Mouse (Mus musculus) adrenal gland, postnatal 10 days (tissue): ENCODE data around the gene Jakmip3. TPM values are rescaled to one million over a fixed set of nuclear protein-coding genes. Genes with fewer than 3 reads are reported as not detected.

ENCODE experiments used
- DNase-seq: peaks from one replicate; pipeline ENCODE4 v3.0.0; 2021; ENCODE audit warnings: mixed read lengths
- total RNA-seq, 2 experiments: library from RNA; stranded (reverse); gene quantifications; 2 replicates each; pipeline ENCODE4 v1.2.3; 2021

Gene Jakmip3
- total RNA-seq, 2 experiments from 2014 or later, result 2.1 to 3.5 TPM

DNA sequence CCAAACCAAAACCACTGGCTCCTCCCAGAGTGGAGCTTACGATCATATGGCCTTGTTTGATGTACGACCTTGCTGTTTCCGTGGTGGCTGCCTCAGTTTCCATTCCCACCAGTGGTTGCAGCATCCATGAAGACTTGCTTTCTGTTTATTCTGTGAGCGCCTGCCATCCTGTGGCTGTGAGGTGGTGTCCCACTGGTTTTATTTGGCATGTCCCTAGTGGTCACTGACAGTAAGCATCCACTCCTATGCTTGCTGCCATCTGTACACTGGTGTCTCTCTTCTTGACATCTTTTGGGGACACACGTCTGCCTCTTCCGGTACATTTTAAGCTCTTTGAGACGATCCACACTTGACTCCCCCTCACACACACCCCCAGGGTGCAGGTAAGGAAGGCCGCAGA, 7.2 kb downstream of the Jakmip3 start:
- no peak for DNase-seq

GRCm38 (mm10) chr7:138948309-138948708, 7.8 kb downstream of the Jakmip3 start:
- no peak for DNase-seq

DNA sequence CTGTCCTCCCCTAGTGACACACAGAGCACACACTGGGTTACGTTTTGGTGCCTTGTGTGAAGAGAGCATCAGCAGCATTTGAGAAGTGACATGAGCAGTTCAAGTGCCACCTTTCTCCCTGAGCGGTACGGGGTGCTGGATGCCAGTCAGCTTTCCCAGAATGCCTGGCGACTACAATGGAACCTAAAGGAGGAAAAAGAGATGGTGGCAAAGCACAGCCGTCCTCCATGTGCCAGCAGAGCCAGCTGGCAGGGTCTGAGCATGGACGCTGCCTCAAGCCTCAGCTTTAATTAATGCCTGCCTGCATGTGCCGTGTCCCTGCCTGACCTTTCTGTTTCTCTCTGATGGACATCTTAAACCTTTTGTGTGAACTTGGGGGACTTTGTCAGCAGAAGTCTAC, 15.3 kb downstream of the Jakmip3 start:
- DNase-seq, result no peak

DNA sequence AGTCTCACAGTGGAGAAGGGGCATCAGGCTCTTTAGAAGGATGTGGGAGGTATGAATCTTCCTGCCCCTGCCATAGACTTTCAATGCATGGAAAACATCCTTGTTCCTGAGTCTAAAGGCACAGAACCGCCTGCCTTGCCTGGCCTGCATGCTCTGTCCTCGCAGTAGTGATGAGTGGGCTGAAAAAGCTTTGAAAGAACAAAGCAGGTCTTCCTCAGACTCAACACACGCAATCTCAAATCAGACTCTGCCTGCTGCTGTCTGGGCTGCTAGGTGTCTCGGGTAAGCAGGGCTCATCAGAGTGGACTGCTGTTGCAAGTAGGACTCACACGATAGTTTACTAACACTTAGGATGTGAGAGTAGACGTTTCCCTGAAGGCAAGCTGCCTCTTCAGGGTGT, 16.6 kb downstream of the Jakmip3 start:
- no peak for DNase-seq

- DNase-seq, result no peak
Observed at GRCm38 (mm10) chr7:138959747-138960146, 19.2 kb downstream of the Jakmip3 start.

DNA sequence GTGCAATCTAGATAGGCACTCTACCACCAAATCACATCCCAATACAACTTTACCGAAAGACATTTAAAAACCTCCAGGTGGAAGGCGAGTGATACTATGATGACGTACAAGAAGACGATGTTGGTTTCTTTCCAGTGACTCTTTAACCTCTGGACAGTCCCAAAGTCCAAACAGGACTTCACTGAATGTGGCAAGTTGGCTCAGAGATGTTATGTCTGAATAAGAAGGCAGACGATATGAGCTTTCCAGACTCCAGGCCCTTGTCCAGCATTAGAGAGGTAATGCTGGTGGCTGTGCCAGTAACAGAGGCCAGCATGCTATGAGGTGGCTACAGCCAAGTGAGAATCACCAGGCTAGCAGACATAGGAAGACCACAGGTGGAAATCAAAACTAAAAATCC, 23.2 kb downstream of the Jakmip3 start:
- no peak for DNase-seq

DNA sequence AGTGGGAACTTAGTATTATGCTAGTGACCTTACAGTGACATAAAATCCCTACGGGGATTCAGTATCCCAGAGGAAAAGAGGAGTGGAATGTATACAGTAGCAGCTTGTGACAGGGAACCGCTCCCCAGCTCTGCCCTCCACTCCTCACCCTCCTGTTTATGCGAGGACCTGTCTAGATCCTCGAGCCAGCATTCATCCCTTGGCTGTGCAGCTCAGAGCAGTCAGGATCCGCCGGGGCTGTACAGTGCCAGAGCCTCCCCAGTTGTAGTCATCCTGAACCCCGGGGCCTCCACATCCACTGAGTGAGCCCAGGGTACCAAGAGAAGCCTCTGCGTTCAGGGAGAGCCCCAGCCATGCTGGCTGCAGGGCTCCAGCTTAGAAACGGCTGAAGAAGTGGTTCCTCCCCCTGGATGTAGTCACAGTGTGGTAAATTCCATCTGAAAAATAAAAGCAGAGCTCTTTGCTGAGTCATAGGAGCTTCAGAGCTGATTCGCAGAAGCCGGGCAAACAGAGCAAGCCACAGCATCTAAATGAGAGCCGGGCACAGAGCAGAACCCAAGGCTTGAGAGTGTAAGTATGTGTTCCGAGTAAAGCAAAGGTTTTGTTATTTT, 27.6 kb downstream of the Jakmip3 start:
- DNase-seq, result no peak

GRCm38 (mm10) chr7:138977510-138977909, 37.0 kb downstream of the Jakmip3 start:
- no peak for DNase-seq

DNA sequence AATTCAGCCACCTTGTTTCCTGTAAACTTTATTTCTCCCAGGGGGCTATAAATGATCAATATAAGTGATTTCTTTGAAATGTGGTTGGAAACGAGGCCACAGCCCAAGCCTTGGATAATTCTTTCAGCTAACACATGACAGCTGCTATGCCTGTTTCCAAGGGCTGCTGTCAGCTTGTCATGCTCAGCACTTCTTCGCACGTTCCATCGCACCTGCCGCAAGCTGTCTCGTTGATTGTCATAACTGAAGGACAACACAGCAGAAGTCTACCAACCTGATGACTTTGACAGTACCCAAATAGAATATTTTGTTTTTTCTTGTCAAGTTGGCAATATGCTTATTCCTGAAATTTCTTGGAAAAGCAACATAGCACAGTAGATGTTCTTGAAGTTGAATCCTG, 44.0 kb downstream of the Jakmip3 start:
- DNase-seq, result no peak

DNA sequence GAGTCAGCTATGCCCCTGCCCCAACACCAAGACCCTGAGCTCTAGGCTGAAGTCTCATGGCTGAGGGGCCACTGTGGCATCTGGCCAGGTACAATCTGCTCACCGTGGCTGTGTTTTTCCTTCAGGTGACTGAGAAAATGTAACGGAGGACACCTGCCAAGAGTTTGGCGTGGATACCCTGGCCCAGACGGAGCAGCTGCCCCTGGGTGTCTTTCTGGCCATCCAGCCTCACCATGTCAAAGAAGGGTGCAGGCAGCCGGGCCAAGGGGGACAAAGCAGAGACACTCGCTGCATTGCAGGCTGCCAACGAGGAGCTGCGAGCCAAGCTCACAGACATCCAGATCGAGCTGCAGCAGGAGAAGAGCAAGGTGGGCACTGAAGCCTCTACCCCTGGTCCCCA, 48.6 kb downstream of the Jakmip3 start:
- DNase-seq, result no peak

DNA sequence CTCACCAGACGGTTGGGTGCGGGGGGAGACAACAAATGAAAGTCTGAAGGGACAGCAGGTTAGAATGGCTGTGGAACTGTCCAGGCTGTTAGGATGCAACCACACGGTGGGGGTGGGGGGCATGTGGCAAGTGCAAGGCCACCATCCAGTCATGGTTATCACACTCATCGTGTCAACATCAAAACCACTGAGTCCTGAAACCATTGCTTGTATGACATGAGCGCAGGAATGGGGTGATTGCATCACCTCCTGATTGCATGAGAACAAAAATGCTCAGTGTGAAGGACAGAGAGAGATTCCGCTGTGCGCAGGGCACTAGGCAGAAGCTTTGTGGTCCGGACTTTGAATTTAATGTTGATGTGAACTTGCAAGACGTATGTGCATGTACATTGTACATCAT, 62.2 kb downstream of the Jakmip3 start:
- peak; percentile 22 for DNase-seq

DNA sequence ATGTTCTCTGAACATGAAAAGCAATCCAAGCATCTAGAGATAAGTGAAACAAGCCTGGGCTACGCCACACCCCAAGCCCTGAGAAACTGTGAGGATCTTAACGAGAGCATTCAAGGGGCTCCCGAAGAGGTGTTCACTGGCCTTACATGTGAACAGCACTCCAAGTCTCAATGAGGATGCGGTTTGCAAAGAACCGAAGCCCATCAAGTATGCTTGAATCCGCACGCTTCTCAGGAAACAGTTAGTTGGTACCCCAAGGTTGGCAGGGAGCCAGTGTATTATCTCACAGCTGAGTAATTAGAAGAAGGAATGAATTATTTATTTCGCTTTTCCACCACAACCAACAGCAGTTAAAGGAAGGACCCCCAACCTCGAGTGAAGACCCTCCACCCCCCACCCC, 62.7 kb downstream of the Jakmip3 start:
- no peak for DNase-seq

- DNase-seq, result no peak
Observed at GRCm38 (mm10) chr7:139009786-139010502, 69.4 kb downstream of the Jakmip3 start.

GRCm38 (mm10) chr7:139011027-139011426, 70.5 kb downstream of the Jakmip3 start:
- peak; percentile 75 for DNase-seq

- DNase-seq, result peak; percentile 34
Observed at GRCm38 (mm10) chr7:139011586-139011985, 71.1 kb downstream of the Jakmip3 start.

DNA sequence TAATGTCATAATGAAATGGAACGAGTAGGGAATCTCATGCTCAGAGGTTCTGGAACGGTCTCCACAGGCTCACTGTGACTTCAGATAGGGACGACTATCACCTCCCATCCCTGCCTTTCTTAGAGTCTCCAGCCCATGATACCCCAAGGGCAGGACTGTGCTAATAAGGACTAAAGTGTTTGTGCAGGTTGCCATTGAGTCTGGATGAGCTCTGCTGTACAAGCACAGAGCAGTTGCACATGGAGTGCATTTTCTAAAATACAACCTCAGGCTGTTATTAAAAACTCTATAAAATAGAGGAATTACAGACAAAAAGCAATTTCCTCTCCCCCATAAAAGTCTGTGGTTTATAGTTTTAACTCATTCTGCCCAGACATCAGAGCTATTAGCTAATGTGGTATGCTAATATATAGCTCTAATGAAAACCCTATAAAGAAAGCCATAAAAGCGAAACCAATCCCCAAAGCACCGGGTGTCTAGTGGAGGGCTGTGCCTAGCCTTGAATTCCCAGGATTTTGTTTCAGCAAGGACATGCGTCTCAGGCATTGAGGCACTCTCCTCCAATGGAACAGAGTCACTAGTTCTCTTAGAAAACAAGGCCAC, 72.3 kb downstream of the Jakmip3 start:
- DNase-seq, result no peak

- DNase-seq, result no peak
Observed at GRCm38 (mm10) chr7:139015143-139015542, 74.6 kb downstream of the Jakmip3 start.

DNA sequence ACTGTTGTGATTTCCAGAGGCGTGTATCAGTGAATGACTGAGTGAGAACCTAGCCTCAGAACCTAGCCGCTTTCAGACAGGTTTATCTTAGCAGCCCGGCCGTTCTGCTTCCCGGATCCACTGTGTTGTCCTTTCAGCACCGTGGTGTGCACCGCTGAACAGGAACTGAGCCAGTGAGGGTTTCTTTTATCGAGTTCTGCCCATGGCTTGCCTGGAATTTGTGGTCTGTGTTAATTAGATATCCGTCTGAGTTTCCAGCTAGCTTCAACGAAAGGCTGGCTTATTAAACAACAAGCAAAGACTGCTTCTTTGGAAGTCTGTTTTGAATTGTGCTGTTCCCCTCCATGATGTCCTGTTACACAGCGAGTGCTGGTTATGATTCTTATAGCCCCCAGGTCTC, 75.8 kb downstream of the Jakmip3 start:
- DNase-seq, result no peak

GRCm38 (mm10) chr7:139017249-139017903, 76.8 kb downstream of the Jakmip3 start:
- no peak for DNase-seq

DNA sequence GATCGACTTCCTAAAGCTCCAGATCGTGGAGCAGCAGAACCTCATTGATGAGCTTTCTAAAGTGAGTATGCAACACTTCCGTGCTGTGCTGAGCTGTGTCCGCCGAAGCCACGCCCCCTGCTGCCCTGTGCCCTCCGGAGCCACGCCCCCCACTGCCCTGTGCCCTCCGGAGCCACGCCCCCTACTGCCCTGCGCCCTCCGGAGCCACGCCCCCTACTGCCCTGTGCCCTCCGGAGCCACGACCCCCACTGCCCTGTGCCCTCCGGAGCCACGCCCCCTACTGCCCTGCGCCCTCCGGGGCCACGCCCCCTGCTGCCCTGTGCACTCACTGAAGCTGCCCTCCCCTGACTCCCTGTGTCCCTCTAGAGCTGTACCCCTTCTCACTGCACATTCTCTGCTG, 80.4 kb downstream of the Jakmip3 start:
- DNase-seq, result peak; percentile 25

GRCm38 (mm10) chr7:139021326-139021725, 80.8 kb downstream of the Jakmip3 start:
- DNase-seq, result no peak

- DNase-seq, result no peak
Observed at GRCm38 (mm10) chr7:139027136-139027535, 86.6 kb downstream of the Jakmip3 start.

DNA sequence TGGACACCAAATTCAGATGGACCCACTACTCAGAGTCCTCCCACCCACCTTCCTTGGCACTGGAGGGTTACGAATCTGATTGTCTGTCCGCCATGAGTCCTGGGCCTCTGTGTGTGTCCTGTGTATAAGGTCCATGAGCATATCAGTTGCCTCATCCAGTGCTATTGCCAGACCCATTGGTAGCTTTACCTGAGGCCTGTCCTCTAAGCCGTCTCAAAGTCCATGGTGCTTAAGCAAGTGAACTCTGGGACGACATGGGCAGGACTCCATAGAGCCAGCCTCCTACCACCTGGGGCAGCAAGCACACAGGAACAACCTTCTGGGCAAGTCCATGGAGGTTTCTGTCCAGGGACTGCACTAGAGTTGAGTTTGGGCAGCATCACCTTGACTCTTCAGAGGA, 90.7 kb downstream of the Jakmip3 start:
- no peak for DNase-seq
